Mouse (Mus musculus): Measurements from ENCODE around the gene Dnaaf3.

The Dnaaf3 gene

DNA sequence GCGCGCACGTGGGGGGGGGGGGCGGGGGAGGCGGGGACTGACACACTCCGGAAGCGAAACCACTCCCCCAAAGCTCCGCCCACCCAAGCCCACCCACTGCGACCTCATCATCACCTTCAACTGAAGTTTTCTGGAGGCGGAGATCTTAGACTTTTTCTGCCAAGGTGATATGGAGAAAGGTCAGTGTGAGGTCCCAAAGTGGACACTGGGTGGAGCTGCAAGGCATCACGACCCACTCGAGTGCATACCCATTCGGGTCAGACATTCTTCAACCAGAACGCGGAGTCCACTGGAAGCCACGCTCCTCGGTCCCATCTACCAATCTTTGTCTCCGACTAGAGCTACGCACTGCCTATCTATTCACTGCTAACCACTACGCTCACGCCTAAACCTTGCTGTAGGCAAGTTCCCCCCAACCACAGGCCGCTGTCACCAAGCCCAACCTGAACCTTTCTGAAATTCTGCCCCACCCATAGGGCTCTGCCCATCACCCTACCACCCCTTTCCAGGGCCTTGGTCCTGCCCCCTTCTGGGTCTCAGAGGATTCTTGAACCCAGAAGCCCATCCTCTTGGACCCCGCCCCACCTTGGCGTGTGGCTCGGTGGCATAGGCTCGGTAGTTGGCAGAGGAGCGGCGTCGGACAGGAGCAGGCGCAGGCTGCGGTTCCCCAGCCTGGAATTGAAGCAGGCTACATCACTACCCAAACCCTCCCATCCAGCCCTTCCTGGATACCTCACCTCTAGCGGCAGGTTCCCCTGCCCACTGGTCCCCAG lies 10.8 kb downstream of the Dnaaf3 start:
- DNase-seq: no peak

DNA sequence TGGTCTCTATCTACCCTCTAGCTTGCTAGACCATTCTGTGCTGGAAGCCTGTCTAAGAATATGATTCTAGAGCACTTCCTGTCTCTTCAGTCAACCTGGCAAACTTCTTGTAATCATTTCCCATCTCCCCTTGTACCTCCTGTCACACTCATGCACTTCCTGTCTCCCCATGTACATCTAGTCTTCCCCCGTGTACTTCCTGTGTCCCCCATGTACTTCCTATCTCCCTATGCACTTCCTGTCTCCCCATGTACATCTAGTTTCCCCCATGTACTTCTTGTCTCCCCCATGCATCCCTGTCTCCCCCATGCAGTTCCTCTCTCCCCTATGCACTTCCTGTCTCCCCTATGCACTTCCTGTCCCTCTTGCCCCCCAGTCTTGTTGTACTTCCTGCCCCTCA lies 13.8 kb downstream of the Dnaaf3 start:
- DNase-seq: no peak

- no peak for DNase-seq
Measured at GRCm38 (mm10) chr7:4516332-4517050, 15.8 kb downstream of the Dnaaf3 start, which contains the start of gene Tnnt1. Tnnt1 (minus strand) TSS chr7:4516382.

GRCm38 (mm10) chr7:4515853-4516252 lies 16.4 kb downstream of the Dnaaf3 start:
- DNase-seq: no peak

DNA sequence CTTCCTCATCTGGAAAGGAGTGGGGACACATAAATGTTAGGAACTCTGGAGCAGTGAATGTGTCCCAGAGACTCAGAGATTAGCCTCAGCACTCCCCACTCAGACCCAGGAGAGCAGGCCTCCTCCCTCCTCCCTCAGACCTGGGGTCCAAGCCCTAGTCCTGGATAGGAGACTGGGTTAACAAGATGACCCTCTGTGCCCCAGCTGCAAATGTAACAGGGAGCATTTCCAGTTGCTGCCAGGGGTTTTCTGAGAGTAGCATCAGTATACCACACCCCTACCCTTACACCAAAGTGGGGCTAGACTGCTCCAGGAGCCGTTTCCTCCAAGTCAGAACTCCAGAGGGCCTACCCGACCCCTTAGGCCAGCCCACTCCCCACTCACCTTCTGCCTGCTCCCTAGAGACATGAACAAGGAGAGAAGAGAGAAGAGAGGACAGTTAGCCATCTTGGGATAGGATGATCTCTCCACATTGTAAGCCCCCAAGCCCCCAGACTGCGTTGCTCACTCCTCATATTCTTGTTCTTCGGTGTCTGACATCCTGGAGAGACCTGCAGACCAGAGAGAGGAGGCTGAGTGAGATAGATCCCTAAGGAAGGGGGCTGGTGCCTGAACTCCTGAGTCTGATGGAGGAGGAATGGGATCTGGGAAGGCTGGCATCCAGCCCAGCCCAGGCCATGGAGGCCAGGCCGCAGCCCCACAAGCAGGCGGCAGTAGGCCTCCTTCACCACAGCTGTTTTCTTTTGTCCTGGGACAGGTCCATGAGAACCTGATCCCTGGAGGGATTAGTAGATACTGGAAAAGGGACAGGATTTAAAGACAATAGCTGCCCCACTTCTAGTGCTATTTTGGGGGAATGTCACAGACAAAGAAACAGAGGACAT lies 18.2 kb downstream of the Dnaaf3 start:
- DNase-seq: no peak

DNA sequence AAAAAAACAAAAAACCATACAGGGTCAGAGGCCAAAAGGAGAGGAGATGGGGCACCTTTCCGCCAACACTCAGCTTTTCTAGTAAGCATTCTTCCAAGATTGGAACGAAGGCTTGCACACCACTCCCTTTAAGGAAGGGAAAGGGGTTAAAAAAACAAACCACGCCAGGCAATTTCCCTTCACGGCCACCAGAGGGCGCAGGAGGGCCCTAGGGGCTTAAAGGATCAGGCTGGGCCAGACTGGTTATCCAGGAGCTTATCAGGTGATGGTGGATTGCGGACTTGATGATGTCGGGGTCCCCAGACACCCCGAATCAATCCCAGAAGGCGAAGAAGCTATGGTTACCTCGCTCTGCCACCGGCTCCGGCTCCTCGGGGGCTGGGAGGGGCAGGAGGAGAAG lies 19.0 kb downstream of the Dnaaf3 start:
- no peak for DNase-seq

GRCm38 (mm10) chr7:4511489-4512224 lies 20.6 kb downstream of the Dnaaf3 start:
- DNase-seq: no peak

- peak; percentile 42 for DNase-seq
Measured at GRCm38 (mm10) chr7:4509863-4510608, 22.2 kb downstream of the Dnaaf3 start.

- no peak for DNase-seq
Measured at GRCm38 (mm10) chr7:4508739-4509116, 23.5 kb downstream of the Dnaaf3 start.

GRCm38 (mm10) chr7:4508062-4508738 lies 24.1 kb downstream of the Dnaaf3 start:
- no peak for DNase-seq

- DNase-seq: no peak
Measured at GRCm38 (mm10) chr7:4507220-4507619, 25.0 kb downstream of the Dnaaf3 start.

DNA sequence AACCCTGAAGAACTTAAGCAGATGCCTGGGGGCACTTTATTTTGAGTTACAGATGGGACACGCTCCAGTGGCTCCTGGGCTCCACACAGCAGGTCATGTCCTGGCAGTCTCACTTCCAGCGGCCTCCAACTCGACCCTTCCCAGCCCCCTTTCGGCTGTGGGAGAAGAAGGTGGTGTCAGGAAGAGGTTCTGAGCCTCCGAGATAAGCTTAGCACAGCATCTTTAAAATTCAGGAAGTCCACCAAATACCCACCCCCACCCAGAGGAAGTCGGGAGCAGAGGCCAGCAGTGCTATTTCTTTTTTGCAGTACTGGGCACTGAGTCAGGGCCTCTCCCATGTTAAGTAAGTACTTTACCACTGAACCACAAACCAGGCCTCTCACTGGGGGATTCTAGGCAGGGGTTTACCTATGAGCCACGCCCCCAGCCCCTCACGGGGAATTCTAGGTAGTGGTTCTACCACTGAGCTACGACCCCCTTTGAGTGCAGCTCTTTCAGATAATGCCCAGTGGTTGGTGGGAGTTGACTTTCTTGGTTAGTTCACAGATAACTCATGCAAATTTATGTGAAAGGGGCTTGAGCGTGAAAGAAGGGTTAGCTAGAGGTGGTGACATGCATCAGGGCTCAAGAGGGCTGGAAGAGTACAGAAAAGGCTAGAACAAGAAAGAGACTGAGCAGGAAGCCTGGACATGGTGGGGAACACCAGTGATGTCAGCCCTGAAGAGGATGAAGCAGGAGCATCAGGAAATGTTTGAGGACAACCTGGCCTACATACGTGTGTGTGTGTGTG lies 27.4 kb downstream of the Dnaaf3 start:
- no peak for DNase-seq

DNA sequence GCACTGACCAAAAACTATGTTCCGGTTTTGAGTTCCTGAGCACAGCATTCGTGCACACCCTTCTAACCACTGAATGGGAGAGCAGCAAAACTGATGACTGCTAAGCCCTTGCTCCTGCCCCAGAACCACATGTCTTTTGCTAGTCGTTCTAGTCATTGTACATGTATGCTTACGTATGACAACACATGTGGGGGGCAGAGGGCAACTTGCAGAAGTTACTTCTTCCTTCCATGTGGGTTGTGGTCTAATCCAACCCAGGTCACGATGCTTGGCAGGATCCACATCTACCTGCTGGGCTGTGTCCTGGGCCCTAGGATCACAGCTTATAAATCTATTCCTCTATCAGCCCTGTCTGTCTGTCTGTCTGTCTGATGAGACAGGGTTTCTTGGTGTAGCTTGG lies 28.4 kb downstream of the Dnaaf3 start:
- no peak for DNase-seq

DNA sequence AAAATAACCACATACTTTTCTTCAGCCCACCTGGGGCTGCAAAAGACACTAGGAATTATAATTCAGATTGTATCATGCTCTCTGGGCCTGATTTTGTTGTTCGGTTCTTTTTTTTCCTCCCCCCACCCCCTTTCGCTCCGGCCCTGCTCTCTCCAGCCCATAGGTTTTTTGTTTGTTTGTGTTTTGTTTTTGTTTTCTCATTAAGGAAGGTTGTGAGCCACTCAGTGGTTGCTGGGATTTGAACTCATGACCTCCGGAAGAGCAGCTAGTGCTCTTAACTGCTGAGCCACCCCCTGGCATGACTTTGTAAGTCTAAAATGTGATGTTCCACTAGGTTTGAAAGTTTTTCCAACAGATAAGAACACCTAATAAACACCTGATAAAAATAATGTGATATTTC lies 29.2 kb downstream of the Dnaaf3 start:
- no peak for DNase-seq

GRCm38 (mm10) chr7:4502421-4503090 lies 29.7 kb downstream of the Dnaaf3 start:
- no peak for DNase-seq

DNA sequence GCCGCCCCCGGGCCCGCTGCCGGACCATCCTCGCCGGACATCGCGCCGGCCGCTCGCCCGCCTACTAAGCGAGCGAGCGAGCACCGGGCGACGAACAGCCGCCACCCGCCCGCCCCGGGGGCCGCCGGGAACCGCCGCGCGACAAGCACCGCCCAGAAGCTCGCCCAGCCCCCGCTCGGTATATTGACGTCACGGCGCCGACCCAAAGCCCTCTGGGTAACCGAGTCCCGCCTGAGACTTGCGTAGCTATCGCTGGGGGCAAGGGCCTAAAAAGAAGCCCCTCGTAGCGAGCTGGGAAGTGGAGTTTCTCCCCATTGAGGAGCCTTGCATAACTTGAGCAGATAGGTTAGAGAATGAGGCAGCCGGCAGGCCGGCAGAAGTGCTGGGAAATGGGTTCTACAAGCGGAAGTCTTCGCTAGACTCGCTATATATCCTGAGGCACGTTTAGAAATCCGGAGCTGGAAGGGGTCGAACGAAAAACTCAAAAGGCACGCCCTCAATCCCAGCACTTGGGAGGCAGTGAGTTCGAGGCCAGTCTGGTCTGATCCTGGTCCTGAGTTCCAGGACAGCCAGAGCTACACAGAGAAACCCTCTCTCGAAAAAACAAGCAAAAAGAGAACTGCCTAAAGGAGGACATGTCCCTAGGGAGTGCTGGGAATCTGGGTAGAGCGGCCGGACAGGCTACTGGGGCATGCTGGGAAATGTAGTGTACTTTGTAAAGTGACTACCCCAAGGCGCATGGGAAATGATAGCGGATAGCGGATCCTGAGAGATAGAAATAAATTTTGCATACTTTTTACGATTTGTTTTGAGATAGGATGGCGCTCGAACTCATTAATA lies 30.5 kb downstream of the Dnaaf3 start, which contains the start of gene Ppp1r12c:
Gene Ppp1r12c, minus strand, starts transcription at position 123 of the 840 bp plus-strand sequence.
- peak; percentile 97 for DNase-seq

DNA sequence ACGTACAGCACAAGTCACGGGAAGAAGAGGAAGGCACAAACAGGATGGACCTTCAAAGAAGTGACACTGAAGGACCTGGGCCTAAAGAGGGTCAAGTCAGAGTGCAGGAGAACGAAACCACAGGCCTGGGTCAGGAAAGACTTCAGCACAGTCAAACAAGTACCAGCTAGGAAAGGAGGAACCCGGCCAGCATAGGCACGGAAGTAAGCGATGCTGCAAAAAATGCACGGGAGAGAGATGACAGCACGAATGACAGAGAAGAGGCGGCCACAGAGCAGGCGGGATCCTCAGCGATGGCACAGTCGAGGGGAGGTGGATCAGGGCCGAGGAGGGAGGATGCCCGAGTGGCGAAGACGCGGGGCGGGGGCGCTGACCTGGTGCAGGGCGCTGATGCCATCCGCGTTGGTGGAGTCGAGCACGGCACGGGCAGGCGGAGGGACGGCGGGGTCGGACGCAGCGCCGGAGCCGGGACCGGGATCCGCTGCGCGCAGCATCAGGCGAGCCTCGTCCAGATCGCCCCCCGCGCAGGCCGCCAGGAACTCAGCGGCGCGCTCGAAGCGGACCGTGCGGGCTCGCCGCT lies 31.3 kb downstream of the Dnaaf3 start:
- DNase-seq: peak; percentile 60

DNA sequence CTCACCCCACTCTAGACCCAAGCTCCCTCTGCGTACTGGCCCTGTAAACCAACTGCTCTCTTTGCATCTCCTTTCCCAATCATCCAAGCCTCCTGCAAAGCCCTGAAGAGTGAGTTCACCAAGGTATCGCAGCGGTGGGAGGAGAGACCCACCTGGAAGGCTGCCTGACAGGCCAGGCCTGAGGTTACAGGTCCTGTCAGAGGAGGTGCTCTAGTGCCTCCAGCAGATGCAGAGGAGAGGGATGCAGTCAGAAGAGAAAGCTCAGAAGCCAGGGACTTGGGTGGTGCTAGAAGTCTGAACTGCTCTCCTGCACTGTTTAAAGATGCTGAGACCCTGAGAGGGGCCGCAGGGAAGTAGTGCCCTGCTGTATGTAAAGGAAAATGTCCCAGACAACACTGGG lies 33.2 kb downstream of the Dnaaf3 start:
- DNase-seq: no peak

Measured in right cerebral cortex, postnatal 14 days (tissue).